In genomic region chr1:183657043-183657442, GRCm38 (mm10) we compare ENCODE assay signal across 8 mouse cellular contexts.
A peak's percentile ranks its signal among the peaks of the same experiment; 100 is the strongest.
DNase-seq lines count a peak whose midpoint lies in the region; ATAC-seq and TF ChIP-seq lines count a peak whose summit lies in the region.

No protein-coding gene starts in this region.

- H3K9ac ChIP-seq in forebrain, embryonic 14.5 days (ENCODE audit: low read length) = no peak overlapping the region
- H3K9ac ChIP-seq in forebrain, embryonic 16.5 days (replicated peaks; ENCODE audit: low read depth, low read length) = no peak overlapping the region
- no peak overlapping the region for H3K9ac ChIP-seq in lung, postnatal 0 days (replicated peaks; ENCODE audit: low read depth)
- no peak overlapping the region for H3K9ac ChIP-seq in stomach, postnatal 0 days (ENCODE audit: low read length)

- no peak for TF ChIP-seq EP300 in lung, postnatal 0 days (IDR thresholded peaks at IDR 0.05)
- no peak for TF ChIP-seq EP300 in stomach, postnatal 0 days (optimal IDR thresholded peaks at IDR 0.05)

- DNase-seq in forebrain, embryonic 14.5 days (ENCODE audit: low spot score) = peak; percentile 37
- peak; percentile 19 to 54 for DNase-seq in spleen, adult 18-20 months
- no peak for DNase-seq in spleen, adult 12 weeks (ENCODE audit: low spot score)
- peak; percentile 43 to 70 for DNase-seq in cerebellum, postnatal 25 days
- peak; percentile 62 for DNase-seq in induced T-regulatory cell, adult 2 months (ENCODE audit: low read depth)
- peak; percentile 67 for DNase-seq in lung, postnatal 0 days (ENCODE audit: low spot score)
- peak; percentile 66 for DNase-seq in stomach, postnatal 0 days (ENCODE audit: low spot score)

- no peaks in the 10 kb centered on the region for H3K36me3 ChIP-seq in forebrain, embryonic 14.5 days (ENCODE audit: control insufficient read depth, insufficient read depth, low read length)
- no peaks in the 10 kb centered on the region for H3K36me3 ChIP-seq in forebrain, embryonic 16.5 days (ENCODE audit: control insufficient read depth, insufficient read depth)
- no peaks in the 10 kb centered on the region for H3K36me3 ChIP-seq in lung, postnatal 0 days (ENCODE audit: insufficient read depth, low read length)
- no peaks in the 10 kb centered on the region for H3K36me3 ChIP-seq in stomach, postnatal 0 days (ENCODE audit: control insufficient read depth, insufficient read depth, low read length)

- WGBS in forebrain, embryonic 14.5 days = 55% methylated on average over 5 of the region's 5 CpGs
- 49% methylated on average over 5 of the region's 5 CpGs for WGBS in forebrain, embryonic 16.5 days
- 48% methylated on average over 5 of the region's 5 CpGs for WGBS in lung, postnatal 0 days
- WGBS in stomach, postnatal 0 days = 63% methylated on average over 5 of the region's 5 CpGs

- ATAC-seq in forebrain, embryonic 14.5 days = no peak
- ATAC-seq in forebrain, embryonic 16.5 days = no peak
- no peak for ATAC-seq in lung, postnatal 0 days
- no peak for ATAC-seq in stomach, postnatal 0 days (ENCODE audit: low FRiP score, low TSS enrichment)

- no peak overlapping the region for H3K27ac ChIP-seq in forebrain, embryonic 14.5 days (ENCODE audit: low read depth, low read length)
- H3K27ac ChIP-seq in forebrain, embryonic 16.5 days (ENCODE audit: low read length) = no peak overlapping the region
- no peak overlapping the region for H3K27ac ChIP-seq in lung, postnatal 0 days (ENCODE audit: low read length)
- no peak overlapping the region for H3K27ac ChIP-seq in stomach, postnatal 0 days (replicated peaks)

- no peak overlapping the region for H3K4me2 ChIP-seq in forebrain, embryonic 14.5 days (ENCODE audit: low read length)
- no peak overlapping the region for H3K4me2 ChIP-seq in forebrain, embryonic 16.5 days (ENCODE audit: low read length)
- no peak overlapping the region for H3K4me2 ChIP-seq in lung, postnatal 0 days (replicated peaks; ENCODE audit: low read depth, low read length)
- no peak overlapping the region for H3K4me2 ChIP-seq in stomach, postnatal 0 days (replicated peaks; ENCODE audit: low read depth)

- no peak overlapping the region for H3K4me3 ChIP-seq in forebrain, embryonic 14.5 days (ENCODE audit: low read depth, low read length)
- H3K4me3 ChIP-seq in forebrain, embryonic 16.5 days (replicated peaks; ENCODE audit: low read length) = no peak overlapping the region
- H3K4me3 ChIP-seq in lung, postnatal 0 days (ENCODE audit: low read depth, low read length) = no peak overlapping the region
- H3K4me3 ChIP-seq in stomach, postnatal 0 days (ENCODE audit: low read depth, low read length) = no peak overlapping the region

- H3K9me3 ChIP-seq in forebrain, embryonic 14.5 days (replicated peaks; ENCODE audit: control insufficient read depth, low read length) = no peaks in the 10 kb centered on the region
- H3K9me3 ChIP-seq in forebrain, embryonic 16.5 days (ENCODE audit: control insufficient read depth, low read length) = no peaks in the 10 kb centered on the region
- no peaks in the 10 kb centered on the region for H3K9me3 ChIP-seq in lung, postnatal 0 days (ENCODE audit: low read length)
- H3K9me3 ChIP-seq in stomach, postnatal 0 days (ENCODE audit: control insufficient read depth, low read length) = no peaks in the 10 kb centered on the region

- no peaks in the 10 kb centered on the region for H3K27me3 ChIP-seq in forebrain, embryonic 14.5 days (replicated peaks; ENCODE audit: control insufficient read depth, insufficient read depth, low read length)
- no peaks in the 10 kb centered on the region for H3K27me3 ChIP-seq in forebrain, embryonic 16.5 days (replicated peaks; ENCODE audit: control insufficient read depth, insufficient read depth, low read length)
- H3K27me3 ChIP-seq in lung, postnatal 0 days (replicated peaks; ENCODE audit: insufficient read depth, low read length) = no peaks in the 10 kb centered on the region
- H3K27me3 ChIP-seq in stomach, postnatal 0 days (ENCODE audit: control insufficient read depth, insufficient read depth, low read length) = no peaks in the 10 kb centered on the region

- peak; percentile 83 for TF ChIP-seq CTCF in lung, postnatal 0 days (IDR thresholded peaks at IDR 0.05)
- TF ChIP-seq CTCF in stomach, postnatal 0 days (IDR thresholded peaks at IDR 0.05; ENCODE audit: low read depth) = peak; percentile 85

- H3K4me1 ChIP-seq in forebrain, embryonic 14.5 days (ENCODE audit: control insufficient read depth, insufficient read depth, low read length) = no peaks in the 10 kb centered on the region
- H3K4me1 ChIP-seq in forebrain, embryonic 16.5 days (replicated peaks; ENCODE audit: control insufficient read depth, insufficient read depth, low read length) = no peaks in the 10 kb centered on the region
- H3K4me1 ChIP-seq in lung, postnatal 0 days (ENCODE audit: insufficient read depth, low read depth, low read length) = no peaks in the 10 kb centered on the region
- no peaks in the 10 kb centered on the region for H3K4me1 ChIP-seq in stomach, postnatal 0 days (replicated peaks; ENCODE audit: control insufficient read depth, insufficient read depth)
